Mouse (Mus musculus) limb, embryonic 11.5 days (tissue): ENCODE results near the gene Spata31d1a. TPM values are rescaled to one million over a fixed set of nuclear protein-coding genes. Genes with fewer than 3 reads are reported as not detected.
A peak's percentile ranks its signal among the peaks of the same experiment; 100 is the strongest.

Experiments
- ATAC-seq: fragments of 200-750 bp; cut with Nextera tagmentation; 2 replicates; pipeline ENCODE4 v1.8.0; 2017; ENCODE audit warnings: low read depth; ENCODE audit not compliant: insufficient number of reproducible peaks, low FRiP score, low TSS enrichment
- DNase-seq: peaks from one replicate; pipeline ENCODE4 v3.0.0-alpha.2; 2015; ENCODE audit warnings: low spot score
- H3K27ac ChIP-seq: fragments of 300-500 bp; sonication (generic); replicated peaks from 2 replicates; pipeline ENCODE4 v1.5.1; 2014; ENCODE audit warnings: low read depth, mild to moderate bottlenecking, low read length
- H3K27me3 ChIP-seq: fragments of 300-500 bp; sonication (generic); 2 replicates; pipeline ENCODE4 v1.6.1; 2014; ENCODE audit warnings: mild to moderate bottlenecking, low read length, mixed read lengths; ENCODE audit not compliant: control insufficient read depth, insufficient read depth
- H3K36me3 ChIP-seq: fragments of 300-500 bp; sonication (generic); 2 replicates; pipeline ENCODE4 v1.6.1; 2014; ENCODE audit warnings: mild to moderate bottlenecking, low read length, moderate library complexity, mixed read lengths; ENCODE audit not compliant: control insufficient read depth, insufficient read depth
- H3K4me1 ChIP-seq: fragments of 300-500 bp; sonication (generic); 2 replicates; pipeline ENCODE4 v1.6.1; 2014; ENCODE audit warnings: low read length, mixed read lengths; ENCODE audit not compliant: control insufficient read depth, insufficient read depth
- H3K4me2 ChIP-seq: fragments of 300-500 bp; sonication (generic); 2 replicates; pipeline ENCODE4 v1.6.1; 2014; ENCODE audit warnings: low read depth, mild to moderate bottlenecking, moderate library complexity; ENCODE audit not compliant: severe bottlenecking
- H3K4me3 ChIP-seq: fragments of 300-500 bp; sonication (generic); 2 replicates; pipeline ENCODE4 v1.5.1; 2014; ENCODE audit warnings: low read depth, low read length
- H3K9ac ChIP-seq: fragments of 300-500 bp; sonication (generic); 2 replicates; pipeline ENCODE4 v1.6.1; 2014; ENCODE audit warnings: mild to moderate bottlenecking, low read length
- H3K9me3 ChIP-seq: fragments of 300-500 bp; sonication (generic); 2 replicates; pipeline ENCODE4 v1.6.1; 2016; ENCODE audit warnings: low read length; ENCODE audit not compliant: control insufficient read depth
- WGBS: fragments of 180-500 bp; shearing (Covaris S2); extraction: QIAGEN DNeasy Blood & Tissue Kit; methylation state at CpG from one replicate; pipeline ENCODE4 v1.1.7; 2014; 5-methylcytosine and 5-hydroxymethylcytosine counted together
- polyA plus RNA-seq: library from polyadenylated mRNA; unstranded; fragments of >200 nt; fragmentation: Nextera tagmentation; extraction: Ambion mirVana; gene quantifications from 2 replicates; pipeline ENCODE4 v1.2.1, GENCODE M21; 2014

The Spata31d1a gene
- polyA plus RNA-seq, 1 experiment from 2014 or later: not detected

DNA sequence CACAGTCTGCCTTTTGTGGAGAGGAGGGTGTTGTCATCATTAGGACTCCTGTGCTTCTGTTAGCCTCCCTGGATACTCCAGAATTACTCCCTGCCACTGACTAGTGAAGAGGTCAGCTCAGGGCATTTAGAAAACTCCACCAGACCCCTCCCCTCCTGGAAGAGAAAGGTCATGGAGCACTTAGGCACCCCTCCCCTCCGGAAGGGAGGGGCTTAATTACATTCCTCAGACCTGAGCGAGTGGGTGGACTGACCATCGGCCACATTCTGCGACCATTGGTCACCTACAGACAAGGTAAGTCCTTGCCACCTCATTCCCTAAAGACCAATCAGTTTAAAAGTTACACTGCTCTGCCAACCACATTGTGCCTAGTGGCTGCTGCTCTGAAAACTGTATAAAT is 30.8 kb downstream of the Spata31d1a start:
- ATAC-seq (no peak), DNase-seq (no peak)
- WGBS: 47% methylated on average over 4 of the region's 4 CpGs

DNA sequence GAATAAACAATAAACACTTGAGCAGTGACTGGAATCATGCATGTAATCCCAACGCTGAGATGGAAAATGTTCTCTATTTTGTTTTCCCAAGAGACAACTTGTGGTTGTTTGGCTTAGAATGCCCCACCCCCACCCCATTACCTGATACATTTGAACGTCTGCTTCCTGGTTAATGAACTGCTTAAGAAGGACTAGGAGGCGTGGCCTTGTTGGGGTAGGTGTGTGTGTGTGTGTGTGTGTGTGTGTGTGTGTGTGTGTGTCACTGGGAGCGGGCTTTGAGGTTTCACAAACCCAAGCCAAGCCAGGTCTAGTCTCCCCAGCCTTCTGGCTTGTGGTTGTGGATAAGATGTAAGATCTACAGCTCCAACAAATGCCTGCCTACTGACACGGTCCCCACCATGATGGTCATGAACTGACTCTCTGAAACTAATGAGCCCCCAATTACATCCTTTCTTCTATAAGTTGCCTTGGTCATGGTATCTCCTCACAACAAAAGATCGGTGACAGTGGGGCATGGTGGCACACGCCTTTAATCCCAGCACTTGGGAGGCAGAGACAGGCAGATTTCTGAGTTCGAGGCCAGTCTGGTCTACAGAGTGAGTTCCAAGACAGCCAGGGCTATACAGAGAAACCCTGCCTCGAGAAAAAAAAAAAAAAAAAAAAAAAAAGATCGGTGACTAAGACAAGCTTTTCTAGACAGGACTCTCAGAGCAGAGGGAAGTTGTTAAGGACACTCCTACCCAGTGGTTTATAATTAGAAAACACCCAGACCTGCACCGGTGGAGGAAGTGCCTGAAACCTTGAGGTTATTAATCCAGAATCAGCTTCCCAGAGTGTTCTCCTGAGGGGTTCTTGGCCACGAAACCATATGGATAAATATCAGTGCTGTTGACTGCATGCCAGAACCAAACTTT is 33.6 kb downstream of the Spata31d1a start:
- H3K36me3 ChIP-seq: peaks cover 2% of the 10 kb centered on the region; the same call in 1 of the 2 replicates
- no peaks in the 10 kb centered on the region for H3K9me3 ChIP-seq
- no peaks in the 10 kb centered on the region for H3K27me3 ChIP-seq
- H3K4me3 ChIP-seq: no peak overlapping the region
- no peak overlapping the region for H3K27ac ChIP-seq
- 79% methylated on average over 12 of the region's 12 CpGs for WGBS
- H3K9ac ChIP-seq: no peak overlapping the region
- ATAC-seq (no peak), DNase-seq (no peak)
- no peak overlapping the region for H3K4me2 ChIP-seq
- H3K4me1 ChIP-seq: peaks cover 6% of the 10 kb centered on the region

More for the DNA sequence above, 30.8 kb downstream of the Spata31d1a start:
- H3K4me2 ChIP-seq: no peak overlapping the region
- H3K27me3 ChIP-seq: no peaks in the 10 kb centered on the region
- H3K9ac ChIP-seq: no peak overlapping the region
- H3K4me3 ChIP-seq: no peak overlapping the region
- no peak overlapping the region for H3K27ac ChIP-seq
- no peaks in the 10 kb centered on the region for H3K36me3 ChIP-seq
- no peaks in the 10 kb centered on the region for H3K4me1 ChIP-seq
- no peaks in the 10 kb centered on the region for H3K9me3 ChIP-seq

DNA sequence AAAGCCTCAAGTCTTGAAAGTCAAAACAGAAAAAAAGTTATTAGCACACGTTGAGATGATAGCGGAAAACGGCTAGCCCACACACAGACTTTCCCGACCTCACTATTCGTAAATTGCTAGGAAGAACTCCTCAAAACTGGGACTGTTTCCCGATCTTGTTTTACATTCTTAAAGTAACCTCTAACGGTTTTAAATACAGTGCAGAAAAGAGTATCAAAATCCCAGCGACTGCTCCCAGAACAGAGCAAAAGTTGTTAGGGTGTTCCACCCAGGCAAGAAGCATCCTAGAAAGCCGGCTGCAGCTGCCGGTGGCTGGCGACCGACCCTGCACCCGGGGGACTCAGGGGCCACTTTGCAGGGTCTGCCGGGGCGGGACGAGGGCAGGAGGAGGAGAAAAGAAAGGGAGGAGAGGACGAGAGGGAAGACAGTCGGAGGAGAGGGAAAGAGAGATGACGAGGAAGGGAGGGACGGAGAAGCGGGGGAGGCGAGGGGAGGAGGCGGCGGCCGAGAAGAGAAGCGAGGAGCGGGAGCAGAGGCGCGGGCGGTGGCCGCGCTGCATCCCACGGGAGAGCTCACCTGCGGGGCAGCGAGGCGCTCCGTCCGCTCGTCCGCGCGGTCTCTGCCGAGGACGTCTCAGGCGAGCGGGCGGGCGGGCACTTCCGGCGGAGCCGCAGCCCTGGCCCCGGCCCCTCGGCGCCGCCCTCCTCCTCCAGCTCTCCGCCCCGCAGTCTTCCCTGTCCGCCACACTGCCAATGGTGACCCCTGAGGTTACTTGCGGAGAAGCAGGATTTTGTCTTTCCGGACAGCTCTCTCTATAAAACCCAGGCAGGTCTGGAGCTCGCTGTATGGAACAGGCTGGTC is 34.7 kb downstream of the Spata31d1a start, which contains the start of gene Golm1:
Golm1 (minus strand) TSS at position 661 of the 861 bp plus-strand sequence.
- peak; percentile 85 for ATAC-seq
- Histone ChIP-seq H3K36me3 (peaks cover 2% of the 10 kb centered on the region; the same call in 1 of the 2 replicates), H3K4me2 (peak within 1 kb of the TSS; percentile 80), H3K27me3 (no peaks in the 10 kb centered on the region), H3K4me1 (peaks cover 6% of the 10 kb centered on the region), H3K9me3 (no peaks in the 10 kb centered on the region), H3K9ac (peak within 1 kb of the TSS; percentile 82), H3K27ac (peak within 1 kb of the TSS; percentile 65), H3K4me3 (peak within 1 kb of the TSS; percentile 75)
- peak; percentile 79 for DNase-seq
- under 1% methylated on average over 47 of the region's 61 CpGs for WGBS

DNA sequence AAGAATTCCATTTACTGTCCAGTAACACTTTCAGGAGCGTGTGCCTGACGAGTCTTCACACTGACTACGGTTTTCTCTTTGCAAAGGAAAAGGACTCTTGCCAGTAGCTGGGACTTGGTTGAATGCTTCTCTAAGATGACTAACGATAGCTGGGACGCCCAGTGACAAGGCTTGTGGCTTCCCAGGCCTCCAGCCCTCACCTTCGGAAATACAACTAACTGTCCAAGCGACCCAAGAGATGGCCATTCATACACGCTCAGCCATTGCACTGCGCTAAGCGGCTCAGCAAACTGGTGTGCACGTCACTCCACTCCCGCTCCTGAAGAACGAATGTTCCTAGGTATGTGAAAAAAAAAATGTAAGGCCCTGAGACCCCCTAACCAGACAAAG is 35.4 kb downstream of the Spata31d1a start:
- peaks cover 2% of the 10 kb centered on the region; the same call in 1 of the 2 replicates for H3K36me3 ChIP-seq
- H3K4me3 ChIP-seq: peak overlapping the region; percentile 75
- H3K27me3 ChIP-seq: no peaks in the 10 kb centered on the region
- H3K9me3 ChIP-seq: no peaks in the 10 kb centered on the region
- peaks cover 6% of the 10 kb centered on the region for H3K4me1 ChIP-seq
- H3K27ac ChIP-seq: peak overlapping the region; percentile 65; the same call in 1 of the 2 replicates
- 1% methylated on average over 13 of the region's 13 CpGs for WGBS
- ATAC-seq (no peak), DNase-seq (peak; percentile 72)
- peak overlapping the region; percentile 82 for H3K9ac ChIP-seq
- H3K4me2 ChIP-seq: peak overlapping the region; percentile 80

DNA sequence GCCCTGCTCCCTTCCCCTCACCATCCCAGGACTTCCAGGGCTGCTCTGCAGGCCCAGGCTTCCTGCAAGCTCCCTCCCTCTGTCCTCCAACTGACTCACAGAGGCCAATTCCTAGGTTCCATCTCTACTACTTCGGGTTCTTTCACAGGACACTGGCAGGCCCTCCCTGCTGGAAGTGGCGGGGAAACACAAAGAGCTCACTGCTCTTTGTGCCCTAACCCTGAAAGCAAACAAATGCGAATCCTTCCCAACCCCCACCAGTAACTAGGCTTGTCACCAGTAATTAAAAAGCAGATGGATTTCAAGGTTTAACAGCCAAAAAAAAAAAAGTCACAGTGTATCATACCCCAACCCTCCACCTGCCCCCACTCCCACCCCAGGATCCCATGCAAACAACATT is 35.9 kb downstream of the Spata31d1a start:
- Histone ChIP-seq H3K27ac (no peak overlapping the region), H3K9ac (peak overlapping the region; percentile 82), H3K4me3 (peak overlapping the region; percentile 75), H3K9me3 (no peaks in the 10 kb centered on the region), H3K4me1 (peaks cover 6% of the 10 kb centered on the region), H3K4me2 (peak overlapping the region; percentile 80), H3K36me3 (peaks cover 2% of the 10 kb centered on the region; the same call in 1 of the 2 replicates), H3K27me3 (no peaks in the 10 kb centered on the region)
- ATAC-seq (no peak), DNase-seq (peak; percentile 57)
- WGBS: 4% methylated on average over 3 of the region's 3 CpGs

DNA sequence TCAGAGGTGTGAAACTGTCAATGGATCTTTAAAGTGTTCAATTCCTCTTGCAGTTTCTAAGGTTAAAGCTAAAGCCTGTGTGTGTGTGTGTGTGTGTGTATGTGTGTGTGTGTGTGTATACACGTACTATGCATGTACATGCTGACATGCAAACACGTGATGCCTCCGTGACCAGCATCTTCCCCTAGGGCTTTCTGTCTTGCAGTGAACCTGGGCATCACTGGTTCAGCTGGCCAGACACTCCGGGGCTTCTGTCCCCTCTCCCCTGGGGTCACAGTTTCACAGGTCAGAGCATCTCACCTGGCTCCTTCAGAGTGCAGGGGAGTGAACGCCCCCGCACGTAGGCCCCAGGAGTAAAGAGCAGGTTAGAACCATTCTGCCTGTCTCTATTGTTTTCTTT is 36.5 kb downstream of the Spata31d1a start:
- Histone ChIP-seq H3K9ac (no peak overlapping the region), H3K4me1 (peaks cover 6% of the 10 kb centered on the region), H3K4me3 (no peak overlapping the region), H3K9me3 (no peaks in the 10 kb centered on the region), H3K36me3 (peaks cover 2% of the 10 kb centered on the region; the same call in 1 of the 2 replicates), H3K27me3 (no peaks in the 10 kb centered on the region), H3K27ac (no peak overlapping the region), H3K4me2 (peak overlapping the region; percentile 16; the same call in 1 of the 2 replicates)
- no peak for DNase-seq
- 47% methylated on average over 7 of the region's 7 CpGs for WGBS
- no peak for ATAC-seq

DNA sequence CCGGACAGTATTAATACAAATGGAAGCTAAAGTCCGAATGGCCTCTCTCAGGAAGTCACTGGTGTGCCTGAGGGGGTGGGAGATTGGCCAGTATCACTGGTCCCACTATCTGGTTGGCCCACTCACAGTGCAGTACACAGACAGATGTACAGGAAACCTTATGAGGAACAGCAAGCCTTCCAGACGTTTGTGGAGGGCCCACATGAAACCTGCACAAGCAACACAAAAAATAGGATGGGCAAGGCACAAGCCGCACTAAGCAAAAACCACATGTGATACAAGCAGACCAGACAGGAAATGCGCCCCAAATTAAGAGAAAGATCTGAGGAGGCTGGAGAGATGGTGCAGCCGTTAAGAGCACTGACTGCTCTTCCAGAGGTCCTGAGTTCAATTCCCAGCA is 37.9 kb downstream of the Spata31d1a start:
- Histone ChIP-seq H3K9ac (no peak overlapping the region), H3K4me3 (no peak overlapping the region), H3K4me1 (peaks cover 6% of the 10 kb centered on the region), H3K36me3 (peaks cover 2% of the 10 kb centered on the region; the same call in 1 of the 2 replicates), H3K27me3 (no peaks in the 10 kb centered on the region), H3K27ac (no peak overlapping the region), H3K4me2 (no peak overlapping the region), H3K9me3 (no peaks in the 10 kb centered on the region)
- ATAC-seq (no peak), DNase-seq (no peak)
- 71% methylated on average over 6 of the region's 6 CpGs for WGBS

DNA sequence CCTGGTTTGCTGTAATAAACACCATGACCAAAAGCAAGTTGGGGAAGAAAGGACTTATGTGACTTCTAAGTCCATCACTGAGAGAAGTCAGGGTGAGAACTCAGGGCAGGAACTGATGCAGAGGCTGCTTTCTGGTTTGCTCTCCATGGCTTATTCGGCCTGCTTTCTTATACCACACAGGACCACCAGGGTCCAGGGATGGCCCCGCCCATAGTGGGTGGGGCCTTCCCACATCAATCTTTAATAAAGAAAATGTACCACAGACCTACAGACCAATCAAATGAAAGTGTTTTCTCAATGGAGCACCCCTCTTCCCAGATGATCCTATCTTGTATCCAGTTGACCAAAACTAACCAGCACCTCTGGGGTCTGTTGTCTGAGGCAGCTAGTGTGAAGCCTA is 38.6 kb downstream of the Spata31d1a start:
- WGBS: 61% methylated on average over 2 of the region's 2 CpGs
- Histone ChIP-seq H3K9me3 (no peaks in the 10 kb centered on the region), H3K4me2 (no peak overlapping the region), H3K27ac (no peak overlapping the region), H3K4me3 (no peak overlapping the region), H3K36me3 (peaks cover 2% of the 10 kb centered on the region; the same call in 1 of the 2 replicates), H3K27me3 (no peaks in the 10 kb centered on the region), H3K9ac (no peak overlapping the region), H3K4me1 (peaks cover 6% of the 10 kb centered on the region)
- no peak for DNase-seq
- no peak for ATAC-seq
